Mouse (Mus musculus): ENCODE data around the gene Ffar4. TPM values are rescaled to one million over a fixed set of nuclear protein-coding genes. Genes with fewer than 3 reads are reported as not detected.
A peak's percentile ranks its signal among the peaks of the same experiment; 100 is the strongest.

The Ffar4 gene
- total RNA-seq (2017) = 0.32 TPM in 1 of 3 replicates, not detected in the others

GRCm38 (mm10) chr19:38096858-38097758 lies at the start of gene Ffar4:
Gene Ffar4, plus strand, starts transcription at chr19:38097071.
- no peak for ATAC-seq (replicated peaks; ENCODE audit: insufficient number of reproducible peaks, low FRiP score, low TSS enrichment, poor library complexity, severe bottlenecking)

GRCm38 (mm10) chr19:38049686-38050085 lies 47.2 kb upstream of the Ffar4 start:
- ATAC-seq (replicated peaks; ENCODE audit: insufficient number of reproducible peaks, low FRiP score, low TSS enrichment, poor library complexity, severe bottlenecking) = no peak

DNA sequence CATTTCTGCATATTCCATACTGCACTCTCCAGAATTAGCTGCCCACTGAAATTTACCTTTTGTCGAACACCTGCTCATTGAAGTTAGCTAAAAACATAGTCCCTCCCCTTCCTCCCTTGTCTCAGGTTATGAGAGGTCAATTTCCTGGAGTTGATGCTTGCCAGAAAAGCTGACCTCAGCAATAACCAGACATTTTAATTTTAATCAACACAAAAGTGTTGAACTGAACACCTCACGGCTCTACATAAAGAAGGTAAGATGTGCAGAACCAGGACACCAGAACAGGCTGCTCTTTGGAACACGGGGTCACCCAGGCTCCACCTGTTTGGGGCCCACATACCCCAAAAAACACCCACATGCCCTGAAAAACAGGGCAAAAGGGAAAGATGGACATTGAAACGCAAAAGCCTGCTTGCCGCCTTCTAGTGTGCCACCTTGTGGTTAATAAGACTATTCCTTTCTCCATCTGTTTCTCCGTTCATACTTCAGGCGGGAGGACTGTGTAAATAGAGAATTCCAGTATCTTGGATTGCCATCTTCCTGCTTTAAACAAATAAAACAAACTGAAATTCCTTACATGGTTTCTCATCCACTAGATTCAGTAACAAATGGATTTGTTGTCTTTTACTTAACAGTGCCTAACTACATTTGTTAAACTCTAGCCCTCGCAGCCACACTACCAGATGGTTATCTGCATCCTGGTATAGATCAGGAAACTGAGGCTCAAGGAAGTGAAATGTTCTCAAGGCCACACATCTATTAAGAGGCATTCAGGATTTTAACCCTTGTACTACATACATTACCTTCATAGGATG lies 43.4 kb upstream of the Ffar4 start:
- no peak for ATAC-seq (replicated peaks; ENCODE audit: insufficient number of reproducible peaks, low FRiP score, low TSS enrichment, poor library complexity, severe bottlenecking)

DNA sequence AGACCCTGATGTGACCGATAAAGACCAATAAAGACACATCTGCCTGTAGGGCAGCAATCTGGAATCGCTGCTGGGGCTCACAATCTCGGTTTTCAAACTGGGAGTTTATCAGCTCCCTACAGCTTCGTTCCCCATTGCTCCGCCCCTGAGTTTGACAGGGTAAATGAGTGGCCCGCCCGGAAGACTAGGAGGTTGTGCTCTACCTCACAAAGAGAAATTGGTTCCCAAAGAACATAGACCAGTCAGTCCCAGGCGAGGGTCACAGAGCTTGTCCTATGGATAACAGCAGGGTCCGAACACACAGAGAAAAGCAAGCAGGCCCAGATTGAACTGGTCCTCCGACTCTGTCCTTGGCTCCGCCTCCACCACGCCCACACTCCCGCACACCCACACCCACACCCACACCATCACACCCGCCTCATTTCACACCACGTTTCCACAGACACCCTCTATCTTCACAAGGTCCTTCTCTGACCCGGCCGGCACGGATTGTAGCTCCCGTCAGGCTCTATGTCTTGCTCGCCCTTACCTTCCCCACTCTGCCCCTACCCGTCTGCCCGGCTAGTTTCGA lies 42.6 kb upstream of the Ffar4 start:
- ATAC-seq (replicated peaks; ENCODE audit: insufficient number of reproducible peaks, low FRiP score, low TSS enrichment, poor library complexity, severe bottlenecking) = peak; percentile 79

GRCm38 (mm10) chr19:38054720-38055192 lies 42.1 kb upstream of the Ffar4 start, which contains the start of gene Cep55:
Gene Cep55, plus strand, starts transcription at chr19:38055011.
- peak; percentile 93 for ATAC-seq (replicated peaks; ENCODE audit: insufficient number of reproducible peaks, low FRiP score, low TSS enrichment, poor library complexity, severe bottlenecking)

- no peak for ATAC-seq (replicated peaks; ENCODE audit: insufficient number of reproducible peaks, low FRiP score, low TSS enrichment, poor library complexity, severe bottlenecking)
Observed at GRCm38 (mm10) chr19:38055798-38056197, 41.1 kb upstream of the Ffar4 start.

GRCm38 (mm10) chr19:38056276-38056675 lies 40.6 kb upstream of the Ffar4 start:
- no peak for ATAC-seq (replicated peaks; ENCODE audit: insufficient number of reproducible peaks, low FRiP score, low TSS enrichment, poor library complexity, severe bottlenecking)

DNA sequence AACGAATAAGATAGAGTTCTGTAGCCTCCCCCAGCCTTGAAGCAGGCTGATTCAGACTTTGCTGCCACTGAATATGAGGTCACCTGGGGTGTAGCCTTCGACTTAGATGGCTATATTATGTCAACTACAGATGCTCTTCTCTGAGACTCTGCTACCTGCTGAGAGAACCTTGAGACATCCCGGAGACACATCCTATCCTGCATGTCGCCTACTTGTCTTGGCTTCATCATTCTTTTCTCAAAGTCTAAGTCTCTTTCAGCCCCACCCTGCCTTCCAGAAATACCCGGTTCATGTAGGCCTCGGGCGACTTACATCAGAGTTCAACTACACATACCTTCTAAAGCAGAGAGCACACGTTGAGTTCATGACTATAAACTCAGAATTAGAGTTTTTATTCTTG lies 39.9 kb upstream of the Ffar4 start:
- no peak for ATAC-seq (replicated peaks; ENCODE audit: insufficient number of reproducible peaks, low FRiP score, low TSS enrichment, poor library complexity, severe bottlenecking)

DNA sequence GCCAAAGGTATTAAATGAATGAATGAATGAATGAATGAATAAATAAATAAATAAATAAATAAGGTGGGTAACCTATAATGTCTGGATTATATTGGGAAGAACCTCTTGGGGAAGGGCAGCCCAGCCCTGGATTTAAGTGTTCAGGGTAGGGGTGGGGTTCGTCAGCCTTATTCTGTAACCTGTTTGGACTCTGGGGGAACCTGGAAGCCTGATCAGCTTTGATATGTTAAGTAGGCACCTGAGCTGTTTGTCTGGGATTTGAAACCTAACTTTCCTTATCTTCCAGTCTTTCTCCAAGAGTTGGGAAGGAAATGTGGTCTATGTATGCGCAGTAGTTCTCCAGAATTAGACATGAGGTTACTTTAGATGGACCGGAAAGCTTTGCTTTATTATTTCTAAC lies 33.7 kb upstream of the Ffar4 start:
- no peak for ATAC-seq (replicated peaks; ENCODE audit: insufficient number of reproducible peaks, low FRiP score, low TSS enrichment, poor library complexity, severe bottlenecking)

- no peak for ATAC-seq (replicated peaks; ENCODE audit: insufficient number of reproducible peaks, low FRiP score, low TSS enrichment, poor library complexity, severe bottlenecking)
Observed at GRCm38 (mm10) chr19:38064051-38064450, 32.8 kb upstream of the Ffar4 start.

DNA sequence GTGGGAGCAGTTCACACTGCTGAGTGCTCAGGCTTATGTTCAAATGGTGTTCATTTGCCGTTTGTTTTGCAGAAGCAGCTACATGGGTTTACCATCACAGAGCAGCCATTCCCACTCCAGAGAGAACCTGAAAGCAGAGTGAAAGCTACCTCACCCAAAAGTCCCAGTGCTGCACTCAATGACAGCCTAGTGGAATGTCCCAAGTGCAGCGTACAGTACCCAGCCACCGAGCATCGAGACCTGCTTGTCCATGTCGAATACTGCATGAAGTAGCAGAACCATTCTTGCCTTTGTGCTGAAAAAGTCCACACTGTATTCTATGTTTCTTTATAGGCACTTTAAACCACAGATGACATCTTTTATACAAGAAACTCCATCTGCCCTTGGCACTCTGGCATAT lies 23.6 kb upstream of the Ffar4 start:
- ATAC-seq (replicated peaks; ENCODE audit: insufficient number of reproducible peaks, low FRiP score, low TSS enrichment, poor library complexity, severe bottlenecking) = no peak

DNA sequence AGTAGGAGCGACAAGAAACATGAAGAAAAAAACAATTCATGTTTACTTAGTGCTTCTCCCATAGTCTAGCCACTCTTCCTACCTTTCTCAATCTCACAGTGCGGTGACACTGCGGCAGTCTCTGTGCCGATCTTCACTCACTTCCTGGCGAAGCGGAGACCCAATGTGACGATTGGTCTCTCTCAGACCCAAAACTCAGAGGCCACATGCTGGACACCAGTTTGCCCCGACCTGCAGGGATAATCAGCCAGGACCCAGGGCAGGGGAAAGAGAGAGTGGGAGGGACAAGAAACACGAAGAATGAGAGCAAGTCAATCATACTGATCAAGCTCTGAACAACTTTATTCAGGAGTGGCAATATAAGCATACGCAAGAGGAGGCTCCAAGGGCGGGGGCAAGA lies 21.8 kb upstream of the Ffar4 start:
- ATAC-seq (replicated peaks; ENCODE audit: insufficient number of reproducible peaks, low FRiP score, low TSS enrichment, poor library complexity, severe bottlenecking) = no peak

GRCm38 (mm10) chr19:38076251-38076650 lies 20.6 kb upstream of the Ffar4 start:
- ATAC-seq (replicated peaks; ENCODE audit: insufficient number of reproducible peaks, low FRiP score, low TSS enrichment, poor library complexity, severe bottlenecking) = no peak

- no peak for ATAC-seq (replicated peaks; ENCODE audit: insufficient number of reproducible peaks, low FRiP score, low TSS enrichment, poor library complexity, severe bottlenecking)
Observed at GRCm38 (mm10) chr19:38077851-38078540, 18.9 kb upstream of the Ffar4 start.

- no peak for ATAC-seq (replicated peaks; ENCODE audit: insufficient number of reproducible peaks, low FRiP score, low TSS enrichment, poor library complexity, severe bottlenecking)
Observed at GRCm38 (mm10) chr19:38081361-38081760, 15.5 kb upstream of the Ffar4 start.

DNA sequence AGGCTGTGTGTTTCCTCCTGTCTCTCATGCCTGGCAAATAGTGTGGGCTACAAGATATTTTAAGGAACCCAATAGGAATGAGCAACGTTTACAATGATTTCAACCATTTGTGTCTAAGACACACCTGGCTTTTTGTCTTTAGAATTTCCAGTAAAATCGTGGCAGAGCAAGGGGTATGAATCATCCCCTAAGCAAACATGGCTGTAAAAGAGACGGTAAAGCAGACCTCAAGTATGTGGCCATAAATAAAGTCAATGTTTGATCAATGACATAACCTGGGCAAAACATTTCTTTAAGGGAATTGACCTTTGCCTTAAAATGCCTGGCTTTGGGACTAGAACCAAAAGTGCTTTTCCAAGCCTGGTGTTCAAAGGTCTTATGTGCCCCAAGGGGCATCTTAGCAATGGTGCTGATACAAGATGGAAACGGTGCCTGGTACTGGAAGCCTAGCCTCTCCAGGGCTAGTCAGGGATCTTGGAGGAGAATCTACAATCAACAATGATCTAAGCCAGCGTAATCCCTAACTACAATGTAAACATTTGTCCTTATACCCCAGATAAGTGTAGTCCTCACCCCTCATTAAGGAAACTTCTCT lies 13.8 kb upstream of the Ffar4 start:
- ATAC-seq (replicated peaks; ENCODE audit: insufficient number of reproducible peaks, low FRiP score, low TSS enrichment, poor library complexity, severe bottlenecking) = no peak

DNA sequence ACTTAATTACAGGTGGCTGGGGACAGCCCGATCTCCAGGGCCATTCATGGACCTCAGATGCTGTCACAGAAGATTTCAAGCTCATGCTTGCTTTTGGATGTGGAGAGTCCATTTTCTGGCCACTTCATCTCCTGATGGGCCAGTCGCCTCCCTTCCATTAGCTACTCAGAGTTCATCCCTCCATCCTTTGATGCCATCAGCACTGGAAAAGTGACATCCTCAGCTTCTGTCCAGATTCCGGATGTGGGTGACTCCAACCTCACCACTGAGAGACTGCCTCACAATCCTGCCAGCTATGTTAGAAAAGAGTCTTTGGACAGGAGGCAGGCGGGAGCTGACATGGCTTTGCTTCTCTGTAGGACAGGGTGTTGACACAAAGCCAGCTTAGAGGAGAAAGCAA lies 11.0 kb upstream of the Ffar4 start:
- no peak for ATAC-seq (replicated peaks; ENCODE audit: insufficient number of reproducible peaks, low FRiP score, low TSS enrichment, poor library complexity, severe bottlenecking)

DNA sequence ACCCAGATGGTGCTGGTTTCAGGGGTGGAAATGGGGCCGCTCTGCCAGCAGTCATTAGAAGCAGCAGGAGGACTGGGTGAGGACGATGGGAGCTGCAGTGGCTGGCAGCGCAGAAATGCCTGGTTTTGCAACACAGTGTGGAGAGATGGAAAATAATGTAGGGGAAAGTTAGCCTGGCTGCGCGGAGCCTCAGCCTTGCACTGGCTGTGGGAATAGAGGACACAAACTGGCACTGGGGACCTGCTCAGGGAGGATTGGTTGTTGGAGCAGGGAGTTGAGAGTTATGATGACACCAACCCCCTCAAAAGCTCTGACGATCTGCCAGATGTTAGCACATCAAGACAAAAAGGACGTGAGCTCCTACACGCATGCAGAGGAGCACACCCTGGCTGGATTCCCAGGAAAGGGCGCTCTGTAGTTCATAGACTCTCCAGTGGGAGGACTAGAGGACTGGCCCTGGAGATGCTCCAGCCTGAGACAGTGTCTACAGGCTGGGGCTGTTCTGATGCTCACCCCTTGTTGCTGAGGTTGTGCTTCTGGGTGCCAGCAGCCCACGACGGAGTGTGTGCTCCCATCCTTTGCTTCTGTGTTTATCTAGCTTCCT lies 9.8 kb upstream of the Ffar4 start:
- ATAC-seq (replicated peaks; ENCODE audit: insufficient number of reproducible peaks, low FRiP score, low TSS enrichment, poor library complexity, severe bottlenecking) = no peak
